Mouse (Mus musculus) liver, embryonic 14.5 days (tissue): Measurements from ENCODE around the gene Tmem132b.
A peak's percentile ranks its signal among the peaks of the same experiment; 100 is the strongest.

Experiments used
- CTCF ChIP-seq: IDR thresholded peaks from 2 replicates; pipeline ENCODE4 v1.5.1; 2016; ENCODE audit warnings: antibody characterized with exemption, low read depth, control low read depth
- EP300 ChIP-seq: IDR thresholded peaks from 2 replicates; pipeline ENCODE4 v1.6.1; 2016; ENCODE audit warnings: antibody characterized with exemption, low read depth

DNA sequence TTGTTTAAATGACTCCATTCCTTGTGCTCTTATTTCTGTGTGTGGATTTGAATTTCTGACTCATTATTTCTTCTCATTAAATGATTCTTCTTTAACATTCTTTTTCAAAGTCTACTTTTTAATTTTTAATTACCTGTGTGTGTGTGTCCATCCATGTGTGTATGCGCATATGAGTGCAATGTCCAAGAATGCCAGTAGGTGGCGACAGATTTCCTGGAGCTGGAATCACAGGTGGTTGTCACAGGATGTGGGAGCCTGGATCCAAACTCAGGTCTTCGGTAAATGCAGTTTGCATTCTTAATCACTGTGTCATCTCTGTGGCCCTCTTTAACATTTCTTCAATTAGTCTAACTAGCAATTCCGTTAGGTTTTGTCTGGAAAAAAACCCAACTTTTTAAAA is 240.7 kb downstream of the Tmem132b start:
- TF ChIP-seq CTCF: peak; percentile 32; the same call in 1 of the 2 replicates
- no peak for TF ChIP-seq EP300
